Mouse (Mus musculus) cerebellum, adult 2 months (tissue): ENCODE results near the gene Fli1.

Experiments used
- CTCF ChIP-seq: fragments of 200-500 bp; IDR thresholded peaks from 2 replicates; pipeline ENCODE4 v1.5.1; 2011; ENCODE audit warnings: low read depth, mild to moderate bottlenecking, control low read depth, low read length, moderate library complexity, borderline replicate concordance; ENCODE audit not compliant: insufficient read depth
- POLR2A ChIP-seq: fragments of 200-500 bp; IDR thresholded peaks from 2 replicates; pipeline ENCODE4 v1.6.1; 2011; ENCODE audit warnings: low read length, control low read depth, borderline replicate concordance; ENCODE audit not compliant: insufficient read depth

DNA sequence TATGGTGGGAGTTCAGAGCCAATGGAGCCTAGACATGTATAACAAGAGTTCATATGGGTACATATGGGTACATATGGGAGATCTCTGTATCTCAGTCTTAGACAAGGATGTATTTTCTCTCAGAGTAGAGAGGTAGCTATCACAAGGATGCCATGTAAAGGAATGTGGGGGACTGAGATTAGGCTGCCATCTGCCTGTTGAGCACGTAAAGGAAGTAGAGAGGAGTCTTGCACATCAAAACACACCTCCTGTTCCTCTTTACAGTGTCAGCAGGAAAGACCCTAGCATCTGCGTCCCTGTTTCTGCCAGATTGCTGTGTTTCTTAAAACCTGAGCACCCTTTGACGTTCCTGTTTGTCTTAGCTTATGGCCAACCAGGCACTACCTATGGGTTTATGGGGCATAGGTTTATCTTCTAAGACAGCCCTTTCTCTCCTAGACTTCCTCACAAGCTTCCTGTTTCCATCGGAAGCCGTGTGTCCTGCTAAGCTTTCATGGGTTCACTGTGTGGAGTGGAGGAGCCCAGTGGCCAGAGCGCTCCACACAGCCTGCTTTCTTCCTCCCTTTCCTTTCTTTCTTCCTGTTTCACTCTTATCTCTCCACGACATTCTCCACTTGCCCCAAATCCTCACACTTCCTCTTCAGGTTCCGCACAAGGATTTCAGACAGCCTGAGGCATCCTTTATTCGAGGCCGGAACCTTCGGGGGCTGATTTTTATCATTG, 39.4 kb upstream of the Fli1 start:
- TF ChIP-seq CTCF (no peak), POLR2A (no peak)
